Mouse (Mus musculus): ENCODE data around the gene Babam1. TPM values are rescaled to one million over a fixed set of nuclear protein-coding genes. Genes with fewer than 3 reads are reported as not detected.
A peak's percentile ranks its signal among the peaks of the same experiment; 100 is the strongest.

The Babam1 gene
- polyA plus RNA-seq (2014; fragmentation: Nextera tagmentation; extraction: Ambion mirVana) = 109 and 119 TPM in 2 replicates

- peak within 1 kb of the TSS; percentile 79 for H3K4me3 ChIP-seq (ENCODE audit: low read depth, low read length)
- peak; percentile 91 for ATAC-seq (ENCODE audit: insufficient number of reproducible peaks, low FRiP score, low TSS enrichment, low read depth)
Observed at GRCm38 (mm10) chr8:71396639-71397305, at the start of gene Babam1. TSS of gene Babam1 (plus strand) at chr8:71396861.

GRCm38 (mm10) chr8:71351117-71351516, 45.5 kb upstream of the Babam1 start:
- Histone ChIP-seq H3K27ac (replicated peaks; ENCODE audit: low read depth, low read length) (no peak overlapping the region), H3K4me1 (ENCODE audit: control insufficient read depth, insufficient read depth, low read length) (no peaks in the 10 kb centered on the region), H3K4me2 (ENCODE audit: low read depth, severe bottlenecking) (no peak overlapping the region), H3K9ac (ENCODE audit: low read length) (no peak overlapping the region), H3K36me3 (ENCODE audit: control insufficient read depth, insufficient read depth, low read length) (peaks cover 17% of the 10 kb centered on the region; the same call in 1 of the 2 replicates), H3K4me3 (ENCODE audit: low read depth, low read length) (no peak overlapping the region), H3K9me3 (ENCODE audit: control insufficient read depth, low read length) (no peaks in the 10 kb centered on the region), H3K27me3 (ENCODE audit: control insufficient read depth, insufficient read depth, low read length) (no peaks in the 10 kb centered on the region)
- ATAC-seq (ENCODE audit: insufficient number of reproducible peaks, low FRiP score, low TSS enrichment, low read depth) = no peak
- DNase-seq (ENCODE audit: low spot score) = no peak
- 90% methylated on average over 3 of the region's 3 CpGs for WGBS

More at GRCm38 (mm10) chr8:71396639-71397305, at the start of gene Babam1:
- Histone ChIP-seq H3K36me3 (ENCODE audit: control insufficient read depth, insufficient read depth, low read length) (peaks cover 4% of the 10 kb centered on the region; the same call in 1 of the 2 replicates), H3K27ac (replicated peaks; ENCODE audit: low read depth, low read length) (no peak within 1 kb of the TSS), H3K9ac (ENCODE audit: low read length) (peak within 1 kb of the TSS; percentile 62), H3K4me1 (ENCODE audit: control insufficient read depth, insufficient read depth, low read length) (0 out of 2 replicates have a peak, but pooled peaks cover 4% of the 10 kb centered on the region), H3K4me2 (ENCODE audit: low read depth, severe bottlenecking) (peak within 1 kb of the TSS; percentile 71), H3K9me3 (ENCODE audit: control insufficient read depth, low read length) (no peaks in the 10 kb centered on the region; the same call in 1 of the 2 replicates), H3K27me3 (ENCODE audit: control insufficient read depth, insufficient read depth, low read length) (no peaks in the 10 kb centered on the region)
- DNase-seq (ENCODE audit: low spot score) = peak; percentile 89
- under 1% methylated on average over 34 of the region's 34 CpGs for WGBS

GRCm38 (mm10) chr8:71351520-71351919, 45.1 kb upstream of the Babam1 start:
- H3K36me3 ChIP-seq (ENCODE audit: control insufficient read depth, insufficient read depth, low read length) = peaks cover 20% of the 10 kb centered on the region
- H3K27me3 ChIP-seq (ENCODE audit: control insufficient read depth, insufficient read depth, low read length) = no peaks in the 10 kb centered on the region
- no peak overlapping the region for H3K4me2 ChIP-seq (ENCODE audit: low read depth, severe bottlenecking)
- no peaks in the 10 kb centered on the region for H3K4me1 ChIP-seq (ENCODE audit: control insufficient read depth, insufficient read depth, low read length)
- ATAC-seq (ENCODE audit: insufficient number of reproducible peaks, low FRiP score, low TSS enrichment, low read depth) (no peak), DNase-seq (ENCODE audit: low spot score) (no peak)
- no peak overlapping the region for H3K27ac ChIP-seq (replicated peaks; ENCODE audit: low read depth, low read length)
- no peaks in the 10 kb centered on the region for H3K9me3 ChIP-seq (ENCODE audit: control insufficient read depth, low read length)
- no peak overlapping the region for H3K4me3 ChIP-seq (ENCODE audit: low read depth, low read length)
- WGBS = 93% methylated on average over 1 of the region's 1 CpGs
- H3K9ac ChIP-seq (ENCODE audit: low read length) = no peak overlapping the region

GRCm38 (mm10) chr8:71358026-71358425, 38.6 kb upstream of the Babam1 start:
- Histone ChIP-seq H3K9me3 (ENCODE audit: control insufficient read depth, low read length) (no peaks in the 10 kb centered on the region), H3K27ac (replicated peaks; ENCODE audit: low read depth, low read length) (no peak overlapping the region), H3K27me3 (ENCODE audit: control insufficient read depth, insufficient read depth, low read length) (no peaks in the 10 kb centered on the region), H3K4me1 (ENCODE audit: control insufficient read depth, insufficient read depth, low read length) (no peaks in the 10 kb centered on the region), H3K4me3 (ENCODE audit: low read depth, low read length) (no peak overlapping the region), H3K36me3 (ENCODE audit: control insufficient read depth, insufficient read depth, low read length) (peaks cover 17% of the 10 kb centered on the region), H3K4me2 (ENCODE audit: low read depth, severe bottlenecking) (no peak overlapping the region), H3K9ac (ENCODE audit: low read length) (no peak overlapping the region)
- WGBS = 83% methylated on average over 3 of the region's 3 CpGs
- DNase-seq (ENCODE audit: low spot score) (no peak), ATAC-seq (ENCODE audit: insufficient number of reproducible peaks, low FRiP score, low TSS enrichment, low read depth) (no peak)

- peak; percentile 77 for ATAC-seq (ENCODE audit: insufficient number of reproducible peaks, low FRiP score, low TSS enrichment, low read depth)
Observed at GRCm38 (mm10) chr8:71366771-71367528, 29.7 kb upstream of the Babam1 start, which contains the start of gene Use1. TSS of gene Use1 (plus strand) at chr8:71366848.

GRCm38 (mm10) chr8:71367529-71368176, 29.0 kb upstream of the Babam1 start:
- ATAC-seq (ENCODE audit: insufficient number of reproducible peaks, low FRiP score, low TSS enrichment, low read depth) (no peak), DNase-seq (ENCODE audit: low spot score) (no peak)
- H3K4me1 ChIP-seq (ENCODE audit: control insufficient read depth, insufficient read depth, low read length) = peaks cover 3% of the 10 kb centered on the region; the same call in 1 of the 2 replicates
- WGBS = 54% methylated on average over 17 of the region's 17 CpGs
- H3K9ac ChIP-seq (ENCODE audit: low read length) = peak overlapping the region; percentile 62
- peak overlapping the region; percentile 76 for H3K4me2 ChIP-seq (ENCODE audit: low read depth, severe bottlenecking)
- peak overlapping the region; percentile 48 for H3K4me3 ChIP-seq (ENCODE audit: low read depth, low read length)
- H3K36me3 ChIP-seq (ENCODE audit: control insufficient read depth, insufficient read depth, low read length) = peaks cover 2% of the 10 kb centered on the region; the same call in 1 of the 2 replicates
- no peaks in the 10 kb centered on the region for H3K27me3 ChIP-seq (ENCODE audit: control insufficient read depth, insufficient read depth, low read length)
- no peaks in the 10 kb centered on the region for H3K9me3 ChIP-seq (ENCODE audit: control insufficient read depth, low read length)
- H3K27ac ChIP-seq (replicated peaks; ENCODE audit: low read depth, low read length) = no peak overlapping the region; the same call in 1 of the 2 replicates

More at GRCm38 (mm10) chr8:71366771-71367528, 29.7 kb upstream of the Babam1 start, which contains the start of gene Use1:
- Histone ChIP-seq H3K27me3 (ENCODE audit: control insufficient read depth, insufficient read depth, low read length) (no peaks in the 10 kb centered on the region), H3K4me1 (ENCODE audit: control insufficient read depth, insufficient read depth, low read length) (peaks cover 3% of the 10 kb centered on the region; the same call in 1 of the 2 replicates), H3K4me3 (ENCODE audit: low read depth, low read length) (peak within 1 kb of the TSS; percentile 48), H3K36me3 (ENCODE audit: control insufficient read depth, insufficient read depth, low read length) (peaks cover 2% of the 10 kb centered on the region; the same call in 1 of the 2 replicates), H3K9me3 (ENCODE audit: control insufficient read depth, low read length) (no peaks in the 10 kb centered on the region), H3K9ac (ENCODE audit: low read length) (peak within 1 kb of the TSS; percentile 62), H3K27ac (replicated peaks; ENCODE audit: low read depth, low read length) (peak within 1 kb of the TSS; percentile 63), H3K4me2 (ENCODE audit: low read depth, severe bottlenecking) (peak within 1 kb of the TSS; percentile 76)
- under 1% methylated on average over 56 of the region's 56 CpGs for WGBS
- peak; percentile 94 for DNase-seq (ENCODE audit: low spot score)

GRCm38 (mm10) chr8:71368366-71368765, 28.3 kb upstream of the Babam1 start:
- Histone ChIP-seq H3K27me3 (ENCODE audit: control insufficient read depth, insufficient read depth, low read length) (no peaks in the 10 kb centered on the region), H3K4me2 (ENCODE audit: low read depth, severe bottlenecking) (no peak overlapping the region; the same call in 1 of the 2 replicates), H3K27ac (replicated peaks; ENCODE audit: low read depth, low read length) (no peak overlapping the region), H3K4me1 (ENCODE audit: control insufficient read depth, insufficient read depth, low read length) (peaks cover 3% of the 10 kb centered on the region; the same call in 1 of the 2 replicates), H3K9ac (ENCODE audit: low read length) (no peak overlapping the region), H3K9me3 (ENCODE audit: control insufficient read depth, low read length) (no peaks in the 10 kb centered on the region), H3K4me3 (ENCODE audit: low read depth, low read length) (no peak overlapping the region), H3K36me3 (ENCODE audit: control insufficient read depth, insufficient read depth, low read length) (peaks cover 2% of the 10 kb centered on the region; the same call in 1 of the 2 replicates)
- ATAC-seq (ENCODE audit: insufficient number of reproducible peaks, low FRiP score, low TSS enrichment, low read depth) (no peak), DNase-seq (ENCODE audit: low spot score) (no peak)

All from limb, embryonic 11.5 days (tissue).